Mouse (Mus musculus): ENCODE data around the gene Tyw3. TPM values are rescaled to one million over a fixed set of nuclear protein-coding genes. Genes with fewer than 3 reads are reported as not detected.

Tyw3 gene
- total RNA-seq, 2 experiments from 2014 or later, result 0.34 TPM; not detected in 1

- ATAC-seq (replicated peaks; ENCODE audit: low FRiP score, poor library complexity, severe bottlenecking), result no peak
These were observed 26.1 kb downstream of the Tyw3 start for GRCm38 (mm10) chr3:154570786-154571185.

DNA sequence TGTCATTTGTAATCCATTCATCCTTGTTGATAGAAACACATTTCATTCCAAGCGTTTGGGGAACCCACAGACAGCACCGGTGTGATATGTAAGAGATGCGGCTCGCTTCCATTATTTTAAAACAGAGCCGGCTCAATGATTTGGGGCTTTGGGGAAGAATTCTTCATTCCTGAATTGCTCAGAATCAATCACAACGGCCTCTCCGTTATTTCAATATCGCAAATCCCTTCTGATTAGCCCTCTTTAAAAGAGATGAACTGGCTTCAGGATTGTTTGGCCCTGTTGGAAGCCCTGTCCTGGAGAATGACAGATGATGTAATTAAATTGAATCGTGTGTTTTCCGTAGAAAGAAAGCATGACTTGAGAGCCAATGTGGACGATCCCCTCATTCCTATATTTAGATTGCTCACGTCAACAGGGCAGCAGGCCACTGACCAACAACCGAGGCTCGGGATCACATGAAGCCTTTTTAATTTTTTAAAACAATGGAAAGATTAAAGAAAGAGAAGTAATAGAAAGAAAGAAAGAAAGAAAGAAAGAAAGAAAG, 26.8 kb downstream of the Tyw3 start:
- ATAC-seq (replicated peaks; ENCODE audit: low FRiP score, poor library complexity, severe bottlenecking), result no peak

DNA sequence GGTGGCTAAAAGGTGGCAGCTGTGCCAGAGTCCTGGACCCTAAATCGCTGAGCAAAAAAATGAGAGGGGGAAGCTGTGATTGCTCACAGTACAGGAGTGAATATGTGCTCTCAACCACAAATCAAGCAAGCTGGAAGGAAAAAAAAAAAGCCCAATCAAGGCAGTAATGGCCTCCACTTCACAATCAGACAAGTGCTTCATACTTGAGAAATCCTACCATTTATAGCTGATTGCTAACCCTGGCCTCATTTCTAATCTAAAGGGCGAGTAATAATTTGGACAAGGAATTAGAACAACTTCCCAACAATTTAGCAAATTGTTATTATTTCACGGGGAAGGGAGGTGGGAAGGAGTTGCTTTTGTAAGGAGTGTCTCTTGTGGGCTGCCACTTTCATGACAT, 31.5 kb downstream of the Tyw3 start:
- no peak for ATAC-seq (replicated peaks; ENCODE audit: low FRiP score, poor library complexity, severe bottlenecking)

- ATAC-seq (replicated peaks; ENCODE audit: low FRiP score, poor library complexity, severe bottlenecking), result no peak
These were observed 34.7 kb downstream of the Tyw3 start for GRCm38 (mm10) chr3:154562192-154562591.

DNA sequence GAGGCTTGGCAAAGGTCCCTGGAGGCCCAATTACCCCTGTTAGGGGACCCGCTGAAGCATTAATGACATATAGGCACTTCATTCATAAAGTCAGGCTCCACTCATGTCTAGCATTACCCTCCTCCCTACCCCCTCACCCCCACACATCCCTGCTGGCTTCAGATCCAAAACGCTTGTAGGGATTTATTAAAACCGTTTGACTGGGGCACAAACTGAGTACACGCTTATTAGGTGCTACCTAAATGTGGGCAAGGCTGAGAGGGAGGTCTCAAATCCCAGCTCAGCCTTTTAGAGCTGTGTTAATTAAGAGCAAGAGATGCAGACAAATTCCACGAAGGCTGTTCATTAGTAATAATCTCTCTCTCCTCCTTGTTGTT, 45.9 kb downstream of the Tyw3 start:
- no peak for ATAC-seq (replicated peaks; ENCODE audit: low FRiP score, poor library complexity, severe bottlenecking)

- ATAC-seq (replicated peaks; ENCODE audit: low FRiP score, poor library complexity, severe bottlenecking), result no peak
These were observed 46.4 kb downstream of the Tyw3 start for GRCm38 (mm10) chr3:154550326-154551034.

GRCm38 (mm10) chr3:154548868-154549301, 48.0 kb downstream of the Tyw3 start:
- ATAC-seq (replicated peaks; ENCODE audit: low FRiP score, poor library complexity, severe bottlenecking), result no peak

DNA sequence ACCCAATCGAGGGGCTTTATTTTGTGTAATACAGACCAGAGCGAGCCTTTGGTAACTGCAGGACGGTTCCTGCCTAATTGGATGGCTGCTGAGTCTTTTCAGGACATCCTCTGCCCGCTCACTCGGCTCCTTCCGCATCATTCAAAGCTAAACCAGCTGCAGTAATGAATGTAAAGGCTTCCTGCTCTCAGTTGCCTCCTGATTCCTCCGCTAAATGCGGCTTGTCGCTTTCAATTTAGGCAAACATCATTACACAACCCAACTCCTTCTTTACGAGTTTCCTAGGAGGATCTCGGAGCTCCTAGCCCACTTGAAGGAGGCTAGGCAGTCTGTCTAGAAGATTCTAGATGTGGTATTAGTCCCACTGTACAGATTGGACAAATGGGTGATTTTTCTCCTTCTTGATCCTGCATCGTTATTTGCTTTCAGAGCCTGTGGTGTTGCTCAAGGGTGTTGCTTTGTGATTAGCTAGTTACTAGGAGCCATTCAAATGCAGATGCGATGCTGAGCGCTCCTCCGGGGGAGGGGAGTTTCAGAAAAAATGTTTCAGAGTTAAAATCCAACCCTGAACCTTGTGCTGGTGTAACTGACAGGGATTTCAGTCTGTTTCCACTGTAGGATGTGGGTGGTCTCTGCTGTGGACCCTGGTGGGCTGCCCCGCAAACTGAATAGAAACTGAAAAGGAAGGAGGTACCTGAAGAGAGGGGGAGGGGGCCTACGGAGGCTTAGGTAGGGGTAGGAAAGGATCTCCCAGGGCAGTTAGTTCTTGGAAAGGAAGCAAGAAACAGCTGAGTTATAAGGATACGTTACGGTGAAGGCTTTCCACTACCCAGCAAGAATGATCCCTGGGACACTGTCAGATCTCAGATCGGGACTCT, 49.1 kb downstream of the Tyw3 start:
- no peak for ATAC-seq (replicated peaks; ENCODE audit: low FRiP score, poor library complexity, severe bottlenecking)

DNA sequence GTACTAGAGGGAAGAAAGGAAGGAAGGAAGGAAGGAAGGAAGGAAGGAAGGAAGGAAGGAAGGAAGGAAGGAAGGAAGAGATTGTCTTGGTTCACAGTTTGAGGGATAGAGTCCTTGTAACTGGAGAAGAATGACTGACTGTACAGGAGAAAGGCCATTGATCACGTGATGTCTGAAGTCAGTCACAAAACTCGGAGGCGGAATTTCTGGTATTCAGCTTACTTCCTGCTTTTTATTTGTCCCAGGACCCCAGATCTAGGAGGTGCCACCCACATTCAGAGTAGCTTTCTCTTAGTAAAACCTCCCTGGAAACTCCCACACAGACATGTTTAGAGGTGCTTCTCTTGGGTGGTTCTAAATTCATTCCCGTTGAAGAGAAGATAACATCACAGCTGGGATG, 50.7 kb downstream of the Tyw3 start:
- no peak for ATAC-seq (replicated peaks; ENCODE audit: low FRiP score, poor library complexity, severe bottlenecking)

GRCm38 (mm10) chr3:154540086-154540911, 56.6 kb downstream of the Tyw3 start:
- no peak for ATAC-seq (replicated peaks; ENCODE audit: low FRiP score, poor library complexity, severe bottlenecking)

GRCm38 (mm10) chr3:154536134-154536533, 60.8 kb downstream of the Tyw3 start:
- ATAC-seq (replicated peaks; ENCODE audit: low FRiP score, poor library complexity, severe bottlenecking), result no peak

GRCm38 (mm10) chr3:154533246-154533645, 63.7 kb downstream of the Tyw3 start:
- no peak for ATAC-seq (replicated peaks; ENCODE audit: low FRiP score, poor library complexity, severe bottlenecking)

- no peak for ATAC-seq (replicated peaks; ENCODE audit: low FRiP score, poor library complexity, severe bottlenecking)
These were observed 67.9 kb downstream of the Tyw3 start for GRCm38 (mm10) chr3:154528973-154529372.

DNA sequence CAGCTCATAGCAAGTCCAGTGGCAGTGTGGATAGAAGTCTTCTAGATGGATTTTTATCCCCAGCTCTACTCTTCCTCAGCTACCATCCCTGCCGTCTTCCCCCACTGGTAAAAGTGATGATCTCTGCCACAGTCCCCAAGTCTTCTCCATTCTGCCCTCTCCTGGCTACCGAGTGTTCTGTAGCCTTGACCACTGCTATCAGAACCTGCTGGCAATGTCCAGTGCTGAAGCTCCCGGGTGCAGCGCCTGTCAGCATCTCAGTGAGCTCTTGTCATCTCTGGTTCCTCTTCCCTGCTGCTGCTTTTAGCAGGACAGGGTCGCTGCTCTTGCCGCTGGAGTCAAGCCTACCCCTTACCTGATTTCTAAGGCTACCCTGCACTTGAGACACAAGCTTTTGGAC, 70.3 kb downstream of the Tyw3 start:
- no peak for ATAC-seq (replicated peaks; ENCODE audit: low FRiP score, poor library complexity, severe bottlenecking)

Other genes with a start within 250 kb of the Tyw3 start
- gene Cryz, start 393 bp downstream of the Tyw3 start, total RNA-seq (2015; ENCODE audit: low replicate concordance), result not detected in 2 replicates
- gene Cryz, start 393 bp downstream of the Tyw3 start, total RNA-seq (2017; ENCODE audit: low replicate concordance), result 2.2 and 3.3 TPM in 2 replicates
- gene Erich3, start 66.8 kb upstream of the Tyw3 start, total RNA-seq (2015; ENCODE audit: low replicate concordance), result not detected in 2 replicates
- gene Erich3, start 66.8 kb upstream of the Tyw3 start, total RNA-seq (2017; ENCODE audit: low replicate concordance), result not detected in 2 replicates